Mouse (Mus musculus): ENCODE results near the gene Olfr1224-ps1. TPM values are rescaled to one million over a fixed set of nuclear protein-coding genes. Genes with fewer than 3 reads are reported as not detected.

Olfr1224-ps1 gene
- polyA plus RNA-seq, 1 experiment from 2014 or later, result not detected

Other genes starting within 250 kb of the Olfr1224-ps1 start
- not detected in 2 replicates for gene Olfr1209, start 248.9 kb downstream of the Olfr1224-ps1 start, polyA plus RNA-seq (2015; fragmentation: Nextera tagmentation; extraction: Ambion mirVana)
- not detected in 2 replicates for gene Olfr1211, start 226.0 kb downstream of the Olfr1224-ps1 start, polyA plus RNA-seq (2015; fragmentation: Nextera tagmentation; extraction: Ambion mirVana)
- not detected in 2 replicates for gene Olfr1212, start 210.1 kb downstream of the Olfr1224-ps1 start, polyA plus RNA-seq (2015; fragmentation: Nextera tagmentation; extraction: Ambion mirVana)
- gene Gm13762, start 183.8 kb downstream of the Olfr1224-ps1 start, polyA plus RNA-seq (2015; fragmentation: Nextera tagmentation; extraction: Ambion mirVana), result not detected in 2 replicates
- not detected in 2 replicates for gene Olfr1214, start 171.4 kb downstream of the Olfr1224-ps1 start, polyA plus RNA-seq (2015; fragmentation: Nextera tagmentation; extraction: Ambion mirVana)
- not detected in 2 replicates for gene Olfr1215, start 157.1 kb downstream of the Olfr1224-ps1 start, polyA plus RNA-seq (2015; fragmentation: Nextera tagmentation; extraction: Ambion mirVana)
- not detected in 2 replicates for gene Olfr1216, start 145.8 kb downstream of the Olfr1224-ps1 start, polyA plus RNA-seq (2015; fragmentation: Nextera tagmentation; extraction: Ambion mirVana)
- not detected in 2 replicates for gene Olfr1217, start 132.0 kb downstream of the Olfr1224-ps1 start, polyA plus RNA-seq (2015; fragmentation: Nextera tagmentation; extraction: Ambion mirVana)
- gene Olfr1218, start 102.9 kb downstream of the Olfr1224-ps1 start, polyA plus RNA-seq (2015; fragmentation: Nextera tagmentation; extraction: Ambion mirVana), result not detected in 2 replicates
- not detected in 2 replicates for gene Olfr1219, start 80.6 kb downstream of the Olfr1224-ps1 start, polyA plus RNA-seq (2015; fragmentation: Nextera tagmentation; extraction: Ambion mirVana)
- gene Olfr1220, start 57.3 kb downstream of the Olfr1224-ps1 start, polyA plus RNA-seq (2015; fragmentation: Nextera tagmentation; extraction: Ambion mirVana), result not detected in 2 replicates
- not detected in 2 replicates for gene Olfr1221, start 46.8 kb downstream of the Olfr1224-ps1 start, polyA plus RNA-seq (2015; fragmentation: Nextera tagmentation; extraction: Ambion mirVana)
- gene Olfr1222, start 31.0 kb downstream of the Olfr1224-ps1 start, polyA plus RNA-seq (2015; fragmentation: Nextera tagmentation; extraction: Ambion mirVana), result not detected in 2 replicates
- gene Olfr1223, start 12.5 kb downstream of the Olfr1224-ps1 start, polyA plus RNA-seq (2015; fragmentation: Nextera tagmentation; extraction: Ambion mirVana), result not detected in 2 replicates
- not detected in 2 replicates for gene Olfr1225, start 10.6 kb upstream of the Olfr1224-ps1 start, polyA plus RNA-seq (2015; fragmentation: Nextera tagmentation; extraction: Ambion mirVana)
- gene Olfr1226, start 36.0 kb upstream of the Olfr1224-ps1 start, polyA plus RNA-seq (2015; fragmentation: Nextera tagmentation; extraction: Ambion mirVana), result not detected in 2 replicates
- not detected in 2 replicates for gene Olfr1228, start 90.0 kb upstream of the Olfr1224-ps1 start, polyA plus RNA-seq (2015; fragmentation: Nextera tagmentation; extraction: Ambion mirVana)
- not detected in 2 replicates for gene Olfr1229, start 123.9 kb upstream of the Olfr1224-ps1 start, polyA plus RNA-seq (2015; fragmentation: Nextera tagmentation; extraction: Ambion mirVana)
- gene Olfr1230, start 133.2 kb upstream of the Olfr1224-ps1 start, polyA plus RNA-seq (2015; fragmentation: Nextera tagmentation; extraction: Ambion mirVana), result not detected in 2 replicates
- gene Olfr1231, start 143.0 kb upstream of the Olfr1224-ps1 start, polyA plus RNA-seq (2015; fragmentation: Nextera tagmentation; extraction: Ambion mirVana), result not detected in 2 replicates
- not detected in 2 replicates for gene Olfr1232, start 165.6 kb upstream of the Olfr1224-ps1 start, polyA plus RNA-seq (2015; fragmentation: Nextera tagmentation; extraction: Ambion mirVana)
- gene Olfr1233, start 178.3 kb upstream of the Olfr1224-ps1 start, polyA plus RNA-seq (2015; fragmentation: Nextera tagmentation; extraction: Ambion mirVana), result not detected in 2 replicates
- not detected in 2 replicates for gene Olfr1234, start 200.8 kb upstream of the Olfr1224-ps1 start, polyA plus RNA-seq (2015; fragmentation: Nextera tagmentation; extraction: Ambion mirVana)
- gene Olfr1238, start 245.6 kb upstream of the Olfr1224-ps1 start, polyA plus RNA-seq (2015; fragmentation: Nextera tagmentation; extraction: Ambion mirVana), result not detected in 2 replicates

Data from neural tube, embryonic 15.5 days (tissue).